Mouse (Mus musculus) liver, adult 2 months (tissue): ENCODE measurements around the gene Myh7.

Source experiments
- CTCF ChIP-seq: fragments of 200-500 bp; IDR thresholded peaks from 2 replicates; pipeline ENCODE4 v1.5.1; 2011; ENCODE audit warnings: low read depth, low read length, control low read depth
- POLR2A ChIP-seq: fragments of 200-500 bp; IDR thresholded peaks from 2 replicates; pipeline ENCODE4 v1.6.1; 2011; ENCODE audit warnings: low read length, control low read depth; ENCODE audit not compliant: insufficient read depth; ENCODE audit errors: extremely low read depth

DNA sequence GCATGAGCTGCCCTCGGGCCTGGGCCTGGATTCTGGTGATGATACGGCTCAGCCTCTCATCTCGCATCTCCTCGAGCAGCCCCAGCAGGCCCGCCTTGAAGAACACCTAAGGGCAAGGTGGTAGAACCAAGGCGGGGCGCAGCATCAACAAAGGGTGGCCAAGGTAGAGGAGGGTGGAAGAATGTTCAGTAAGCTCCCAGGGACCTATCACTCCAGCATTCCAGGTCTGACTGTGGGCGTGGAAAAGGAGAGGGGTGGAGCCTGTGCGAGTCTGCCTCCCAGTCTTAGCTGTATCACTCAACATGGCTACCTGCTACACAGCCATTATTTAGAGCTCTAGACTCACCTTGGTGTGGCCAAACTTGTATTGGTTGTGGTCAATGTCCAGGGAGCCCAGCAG lies 37.9 kb downstream of the Myh7 start:
- TF ChIP-seq CTCF = no peak
- TF ChIP-seq POLR2A = no peak
